Mouse (Mus musculus): ENCODE data around the gene Crip3.

The Crip3 gene

GRCm38 (mm10) chr17:46428761-46429414 lies at the start of gene Crip3:
TSS of gene Crip3 (plus strand) at chr17:46428926.
- DNase-seq, result no peak

GRCm38 (mm10) chr17:46383294-46384060 lies 45.2 kb upstream of the Crip3 start, which contains the start of gene Zfp318:
TSS of gene Zfp318 (plus strand) at chr17:46383731.
- DNase-seq, result peak; percentile 95

GRCm38 (mm10) chr17:46384061-46384801 lies 44.5 kb upstream of the Crip3 start:
- peak; percentile 21 for DNase-seq

GRCm38 (mm10) chr17:46388200-46388599 lies 40.5 kb upstream of the Crip3 start:
- DNase-seq, result no peak

- DNase-seq, result peak; percentile 20
Observed at GRCm38 (mm10) chr17:46393012-46393411, 35.7 kb upstream of the Crip3 start.

- no peak for DNase-seq
Observed at GRCm38 (mm10) chr17:46394631-46395030, 34.1 kb upstream of the Crip3 start.

- DNase-seq, result no peak
Observed at GRCm38 (mm10) chr17:46408478-46408877, 20.2 kb upstream of the Crip3 start.

GRCm38 (mm10) chr17:46418628-46419027 lies 10.1 kb upstream of the Crip3 start:
- DNase-seq, result no peak

GRCm38 (mm10) chr17:46419717-46420116 lies 9.0 kb upstream of the Crip3 start:
- DNase-seq, result no peak

- DNase-seq, result no peak
Observed at GRCm38 (mm10) chr17:46426496-46426895, 2.2 kb upstream of the Crip3 start.

- no peak for DNase-seq
Observed at GRCm38 (mm10) chr17:46433627-46434026, 4.9 kb downstream of the Crip3 start.

GRCm38 (mm10) chr17:46436672-46437366 lies 8.1 kb downstream of the Crip3 start:
- DNase-seq, result no peak

GRCm38 (mm10) chr17:46438298-46438873 lies 9.7 kb downstream of the Crip3 start, which contains the start of gene Slc22a7:
TSS of gene Slc22a7 (minus strand) at chr17:46438457.
- DNase-seq, result no peak

GRCm38 (mm10) chr17:46439176-46439575 lies 10.4 kb downstream of the Crip3 start:
- DNase-seq, result no peak

- DNase-seq, result no peak
Observed at GRCm38 (mm10) chr17:46444839-46445579, 16.3 kb downstream of the Crip3 start.

GRCm38 (mm10) chr17:46446264-46446663 lies 17.5 kb downstream of the Crip3 start:
- DNase-seq, result no peak

- no peak for DNase-seq
Observed at GRCm38 (mm10) chr17:46452683-46453082, 24.0 kb downstream of the Crip3 start.

- DNase-seq, result no peak
Observed at GRCm38 (mm10) chr17:46453302-46453948, 24.7 kb downstream of the Crip3 start.

GRCm38 (mm10) chr17:46453970-46454411 lies 25.3 kb downstream of the Crip3 start:
- no peak for DNase-seq

- DNase-seq, result no peak
Observed at GRCm38 (mm10) chr17:46454539-46454938, 25.8 kb downstream of the Crip3 start.

GRCm38 (mm10) chr17:46455110-46455691 lies 26.5 kb downstream of the Crip3 start:
- no peak for DNase-seq
